Mouse (Mus musculus): ENCODE measurements at regions not wholly inside any gene's neighbourhood (a gene's known extent, or its start where the extent isn't known, plus 50 kb on each side); places are given as distances from the start of the nearest gene placed in this dataset.

DNA sequence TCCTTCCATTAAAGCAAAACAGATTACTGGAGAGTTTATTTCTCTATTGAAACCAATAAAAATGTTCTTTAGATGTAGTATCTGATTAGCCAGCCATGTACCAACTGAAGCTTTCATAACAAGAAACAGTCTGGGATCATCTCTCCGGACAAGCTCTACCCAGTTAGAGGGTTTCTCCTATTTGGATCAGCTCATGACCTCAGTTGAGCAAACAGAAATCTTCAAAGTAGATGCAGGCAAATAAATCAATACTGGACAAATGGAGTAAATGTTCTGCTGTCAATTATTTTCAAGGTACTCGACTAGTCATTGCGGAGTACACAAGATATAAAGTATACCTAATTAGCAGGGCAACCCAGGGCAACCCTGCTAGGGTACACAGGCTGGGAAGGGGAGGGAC lies 67.4 kb downstream of the Avpr1a start:
- Histone ChIP-seq H3K4me1 (ENCODE audit: control insufficient read depth, insufficient read depth, insufficient read length, low read length) (no peaks in the 10 kb centered on the region), H3K36me3 (ENCODE audit: control insufficient read depth, insufficient read depth, low read length) (no peaks in the 10 kb centered on the region), H3K27ac (ENCODE audit: insufficient read depth, low read depth, low read length) (no peak overlapping the region), H3K4me3 (ENCODE audit: low read depth, low read length) (no peak overlapping the region), H3K27me3 (ENCODE audit: control insufficient read depth, insufficient read depth, low read length) (no peaks in the 10 kb centered on the region)
- TF ChIP-seq CTCF (IDR thresholded peaks at IDR 0.05; ENCODE audit: extremely low read depth, insufficient read length, insufficient replicate concordance, low read depth, low read length) (no peak), POLR2A (IDR thresholded peaks at IDR 0.05; ENCODE audit: low read depth, low read length) (no peak)
- WGBS, result 57% methylated on average over 3 of the region's 3 CpGs

DNA sequence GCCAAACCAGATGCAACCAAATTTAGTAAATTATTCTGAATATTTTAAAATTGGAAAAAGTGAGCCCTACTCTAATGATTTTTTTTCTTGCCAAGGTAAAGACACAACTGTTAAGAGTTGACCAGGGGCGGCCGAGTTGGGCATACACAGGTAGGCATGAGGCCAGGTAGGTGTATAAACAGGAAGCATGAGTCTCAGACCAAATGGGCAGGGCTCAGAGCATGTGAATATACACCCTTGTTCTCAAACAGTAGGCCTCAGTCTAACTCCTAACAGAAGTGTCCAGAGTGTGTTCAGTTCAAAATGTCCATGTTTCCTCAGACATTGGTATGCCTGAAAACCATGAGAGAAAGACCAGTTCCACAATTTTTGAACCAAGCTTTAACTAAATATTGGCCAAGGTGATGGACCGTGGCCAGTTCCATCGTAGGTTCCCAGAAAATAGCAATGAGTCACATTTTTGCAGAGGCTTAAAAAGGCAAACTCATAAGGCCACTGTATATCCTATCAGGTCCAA lies 71.0 kb downstream of the Avpr1a start:
- TF ChIP-seq POLR2A (IDR thresholded peaks at IDR 0.05; ENCODE audit: low read depth, low read length) (no peak), CTCF (IDR thresholded peaks at IDR 0.05; ENCODE audit: extremely low read depth, insufficient read length, insufficient replicate concordance, low read depth, low read length) (no peak)
- WGBS, result 83% methylated on average over 4 of the region's 4 CpGs
- Histone ChIP-seq H3K4me3 (ENCODE audit: low read depth, low read length) (no peak overlapping the region), H3K27ac (ENCODE audit: insufficient read depth, low read depth, low read length) (no peak overlapping the region), H3K36me3 (ENCODE audit: control insufficient read depth, insufficient read depth, low read length) (no peaks in the 10 kb centered on the region), H3K4me1 (ENCODE audit: control insufficient read depth, insufficient read depth, insufficient read length, low read length) (no peaks in the 10 kb centered on the region), H3K27me3 (ENCODE audit: control insufficient read depth, insufficient read depth, low read length) (no peaks in the 10 kb centered on the region)

DNA sequence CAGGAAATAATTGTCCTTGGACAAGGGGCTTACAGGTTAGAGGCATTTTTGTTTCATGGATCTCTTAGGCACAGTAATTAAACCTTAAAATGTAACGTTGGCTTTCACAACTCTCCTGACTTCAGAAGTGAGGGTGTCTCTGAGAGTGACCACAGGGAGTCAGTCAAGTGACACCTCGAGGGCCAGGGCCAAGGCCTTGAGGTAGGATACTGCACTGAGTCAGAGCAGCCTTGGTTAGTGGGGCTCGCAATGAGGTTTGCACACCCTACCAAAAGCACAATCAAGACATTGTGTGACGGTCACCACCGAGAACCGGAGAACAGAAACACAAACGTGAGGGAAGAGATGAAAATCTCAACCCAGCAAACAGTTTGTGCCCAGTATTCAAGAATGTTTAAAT lies 71.7 kb downstream of the Avpr1a start:
- Histone ChIP-seq H3K4me1 (ENCODE audit: control insufficient read depth, insufficient read depth, insufficient read length, low read length) (no peaks in the 10 kb centered on the region), H3K27ac (ENCODE audit: insufficient read depth, low read depth, low read length) (no peak overlapping the region), H3K27me3 (ENCODE audit: control insufficient read depth, insufficient read depth, low read length) (no peaks in the 10 kb centered on the region), H3K4me3 (ENCODE audit: low read depth, low read length) (no peak overlapping the region), H3K36me3 (ENCODE audit: control insufficient read depth, insufficient read depth, low read length) (no peaks in the 10 kb centered on the region)
- 83% methylated on average over 7 of the region's 7 CpGs for WGBS
- TF ChIP-seq CTCF (IDR thresholded peaks at IDR 0.05; ENCODE audit: extremely low read depth, insufficient read length, insufficient replicate concordance, low read depth, low read length), result no peak

DNA sequence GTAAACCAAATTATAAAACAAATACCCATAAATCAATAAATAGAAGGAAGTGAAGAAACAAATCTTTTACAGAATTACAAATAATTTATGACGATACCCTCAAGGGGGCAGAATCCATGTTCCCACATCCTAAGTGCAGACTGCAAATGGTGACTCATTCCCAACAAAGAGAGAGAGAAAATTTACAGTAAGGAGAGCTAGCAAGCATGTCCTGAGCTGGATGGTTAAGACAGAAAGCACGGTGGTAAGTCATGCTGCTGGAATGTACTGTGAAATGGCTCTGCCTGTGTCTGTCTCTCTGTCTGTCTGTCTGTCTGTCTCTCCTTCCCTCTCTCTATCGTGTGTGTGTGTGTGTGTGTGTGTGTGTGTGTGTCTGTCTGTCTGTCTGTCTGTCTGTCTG lies 74.3 kb downstream of the Avpr1a start:
- no peak overlapping the region for H3K4me3 ChIP-seq (ENCODE audit: low read depth, low read length)
- H3K27ac ChIP-seq (ENCODE audit: insufficient read depth, low read depth, low read length), result no peak overlapping the region
- TF ChIP-seq CTCF (IDR thresholded peaks at IDR 0.05; ENCODE audit: extremely low read depth, insufficient read length, insufficient replicate concordance, low read depth, low read length), result no peak
- no peak for TF ChIP-seq POLR2A (IDR thresholded peaks at IDR 0.05; ENCODE audit: low read depth, low read length)
- no peaks in the 10 kb centered on the region for H3K36me3 ChIP-seq (ENCODE audit: control insufficient read depth, insufficient read depth, low read length)
- no peaks in the 10 kb centered on the region for H3K4me1 ChIP-seq (ENCODE audit: control insufficient read depth, insufficient read depth, insufficient read length, low read length)
- H3K27me3 ChIP-seq (ENCODE audit: control insufficient read depth, insufficient read depth, low read length), result no peaks in the 10 kb centered on the region
- WGBS, result 37% methylated on average over 3 of the region's 3 CpGs

DNA sequence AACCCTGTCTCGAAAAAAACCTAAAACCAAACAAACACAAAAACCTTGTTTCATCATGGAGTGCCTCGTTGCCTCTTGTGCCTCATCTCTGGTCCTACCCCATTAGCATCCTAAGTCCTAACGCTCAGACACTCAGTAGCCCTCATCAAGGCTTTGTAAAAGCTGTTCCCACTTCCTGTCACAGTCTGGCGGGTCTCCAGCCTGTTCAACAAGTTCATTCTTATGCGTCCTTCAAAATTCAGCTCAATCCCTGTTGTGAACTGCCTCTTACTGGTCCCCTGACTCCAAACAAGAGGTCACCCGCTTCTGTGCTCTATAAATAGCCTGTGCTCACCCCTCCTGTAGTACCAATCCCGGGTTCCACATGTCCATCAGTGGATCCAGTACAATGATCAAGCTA lies 77.1 kb downstream of the Avpr1a start:
- WGBS, result 64% methylated on average over 7 of the region's 7 CpGs
- Histone ChIP-seq H3K36me3 (ENCODE audit: control insufficient read depth, insufficient read depth, low read length) (no peaks in the 10 kb centered on the region), H3K4me3 (ENCODE audit: low read depth, low read length) (no peak overlapping the region), H3K27ac (ENCODE audit: insufficient read depth, low read depth, low read length) (no peak overlapping the region), H3K4me1 (ENCODE audit: control insufficient read depth, insufficient read depth, insufficient read length, low read length) (no peaks in the 10 kb centered on the region), H3K27me3 (ENCODE audit: control insufficient read depth, insufficient read depth, low read length) (no peaks in the 10 kb centered on the region)
- TF ChIP-seq POLR2A (IDR thresholded peaks at IDR 0.05; ENCODE audit: low read depth, low read length) (no peak), CTCF (IDR thresholded peaks at IDR 0.05; ENCODE audit: extremely low read depth, insufficient read length, insufficient replicate concordance, low read depth, low read length) (no peak)

DNA sequence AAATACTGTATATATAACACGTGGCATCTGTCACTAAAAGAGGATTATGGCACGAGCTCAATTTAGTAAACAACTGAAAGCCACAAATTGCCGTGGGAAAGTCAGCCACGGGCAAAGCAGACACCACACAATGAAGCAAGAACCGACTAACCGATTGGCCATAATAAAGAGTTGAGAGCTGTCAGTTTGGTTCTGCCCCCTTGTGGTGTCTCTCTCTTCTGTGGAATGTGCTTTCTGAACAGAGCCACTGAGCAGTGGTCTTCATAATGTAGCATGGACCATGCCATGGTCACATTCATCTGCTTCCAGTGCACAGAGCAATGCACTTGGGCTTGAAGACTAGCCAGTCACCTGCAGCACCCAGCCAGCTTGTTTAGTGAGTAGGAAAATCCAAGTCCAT lies 77.5 kb downstream of the Avpr1a start:
- WGBS, result 60% methylated on average over 6 of the region's 6 CpGs
- Histone ChIP-seq H3K27ac (ENCODE audit: insufficient read depth, low read depth, low read length) (no peak overlapping the region), H3K27me3 (ENCODE audit: control insufficient read depth, insufficient read depth, low read length) (no peaks in the 10 kb centered on the region), H3K4me1 (ENCODE audit: control insufficient read depth, insufficient read depth, insufficient read length, low read length) (no peaks in the 10 kb centered on the region), H3K36me3 (ENCODE audit: control insufficient read depth, insufficient read depth, low read length) (no peaks in the 10 kb centered on the region), H3K4me3 (ENCODE audit: low read depth, low read length) (no peak overlapping the region)
- no peak for TF ChIP-seq CTCF (IDR thresholded peaks at IDR 0.05; ENCODE audit: extremely low read depth, insufficient read length, insufficient replicate concordance, low read depth, low read length)

DNA sequence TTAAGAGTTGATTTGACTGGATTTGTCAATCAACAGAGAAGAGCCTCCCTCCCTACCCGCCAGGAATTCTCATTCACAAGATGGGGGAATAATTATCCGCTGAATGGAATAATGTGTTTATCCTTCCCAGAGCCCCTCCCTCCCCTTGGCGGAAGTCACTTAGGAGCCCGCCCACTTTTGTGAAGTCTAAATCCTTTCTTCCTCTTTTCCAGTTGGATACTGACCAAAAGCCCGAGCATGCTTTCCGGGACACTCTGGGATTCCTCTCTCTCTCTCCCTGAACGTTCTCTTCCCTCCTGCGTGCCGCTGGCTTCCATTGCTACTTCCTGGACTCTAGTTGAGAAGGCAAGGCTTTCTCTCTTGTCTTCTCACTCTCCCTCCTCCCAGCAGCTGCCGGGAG lies 79.9 kb downstream of the Avpr1a start:
- Histone ChIP-seq H3K4me3 (ENCODE audit: low read depth, low read length) (peak overlapping the region; percentile 32), H3K27me3 (ENCODE audit: control insufficient read depth, insufficient read depth, low read length) (no peaks in the 10 kb centered on the region), H3K36me3 (ENCODE audit: control insufficient read depth, insufficient read depth, low read length) (no peaks in the 10 kb centered on the region), H3K27ac (ENCODE audit: insufficient read depth, low read depth, low read length) (no peak overlapping the region), H3K4me1 (ENCODE audit: control insufficient read depth, insufficient read depth, insufficient read length, low read length) (no peaks in the 10 kb centered on the region)
- 78% methylated on average over 10 of the region's 10 CpGs for WGBS
- TF ChIP-seq CTCF (IDR thresholded peaks at IDR 0.05; ENCODE audit: extremely low read depth, insufficient read length, insufficient replicate concordance, low read depth, low read length), result no peak
- no peak for TF ChIP-seq POLR2A (IDR thresholded peaks at IDR 0.05; ENCODE audit: low read depth, low read length)
